Mouse (Mus musculus) adipocyte (in vitro differentiated cells): ENCODE measurements around the gene Zfp426.

Source experiments
- DNase-seq: peaks from one replicate; pipeline ENCODE4 v3.0.0-alpha.2; 2016; ENCODE audit warnings: low spot score

The Zfp426 gene

DNA sequence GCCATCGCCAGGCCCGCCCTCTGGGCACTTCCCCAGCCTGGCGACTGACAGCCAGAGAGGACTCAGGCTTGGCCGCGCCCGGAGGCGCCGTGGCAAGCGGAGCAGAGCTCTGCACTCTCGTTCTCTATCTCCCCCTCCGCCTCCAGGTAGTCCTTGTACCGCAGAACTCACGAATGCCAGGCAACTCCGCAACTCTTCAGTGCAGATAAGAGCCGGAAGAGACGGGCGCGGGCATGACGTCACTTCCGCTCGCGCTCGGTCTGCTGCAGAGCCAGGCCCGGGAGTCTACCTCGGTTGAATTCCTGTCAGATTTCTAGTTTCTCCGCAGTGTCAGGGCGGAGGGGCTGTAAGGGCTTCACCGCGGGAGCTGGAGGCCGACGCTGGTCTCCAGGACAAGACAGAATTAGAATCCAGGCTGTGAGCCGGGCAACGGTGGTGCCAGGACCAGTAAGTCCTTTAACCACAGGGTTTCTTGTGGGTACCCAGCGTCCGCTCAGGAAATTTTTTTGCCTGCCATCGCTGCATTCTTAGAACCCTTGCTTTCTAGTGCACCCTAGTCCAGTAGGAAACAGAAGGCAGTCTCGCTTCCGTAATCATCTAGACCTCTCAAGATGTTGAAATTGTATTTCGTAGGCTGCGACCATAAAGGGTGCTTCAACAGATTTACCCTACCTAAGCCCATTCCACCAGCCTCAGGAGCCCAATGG lies at the start of gene Zfp426:
TSS of gene Zfp426 (minus strand) at position 220 of the 707 bp plus-strand sequence.
- DNase-seq: peak; percentile 86

DNA sequence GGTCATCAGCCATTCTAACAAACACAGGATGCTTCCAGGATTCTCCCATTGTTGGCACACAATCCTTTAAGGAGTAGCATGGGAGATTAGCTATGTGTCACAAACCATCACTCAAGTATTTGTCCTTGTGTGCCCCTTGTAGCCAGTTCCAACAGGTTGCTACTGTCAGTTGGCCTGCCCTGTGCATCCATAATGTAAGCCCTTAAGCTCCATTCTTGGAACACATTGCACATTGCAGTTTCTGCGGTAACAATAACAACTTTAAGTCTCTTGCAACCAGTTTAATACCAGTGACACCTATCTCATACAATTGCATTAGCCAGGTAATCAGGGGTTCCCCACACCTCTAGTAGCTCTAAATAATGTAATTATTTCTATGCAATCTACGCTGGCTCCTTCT lies 44.1 kb upstream of the Zfp426 start:
- DNase-seq: no peak

DNA sequence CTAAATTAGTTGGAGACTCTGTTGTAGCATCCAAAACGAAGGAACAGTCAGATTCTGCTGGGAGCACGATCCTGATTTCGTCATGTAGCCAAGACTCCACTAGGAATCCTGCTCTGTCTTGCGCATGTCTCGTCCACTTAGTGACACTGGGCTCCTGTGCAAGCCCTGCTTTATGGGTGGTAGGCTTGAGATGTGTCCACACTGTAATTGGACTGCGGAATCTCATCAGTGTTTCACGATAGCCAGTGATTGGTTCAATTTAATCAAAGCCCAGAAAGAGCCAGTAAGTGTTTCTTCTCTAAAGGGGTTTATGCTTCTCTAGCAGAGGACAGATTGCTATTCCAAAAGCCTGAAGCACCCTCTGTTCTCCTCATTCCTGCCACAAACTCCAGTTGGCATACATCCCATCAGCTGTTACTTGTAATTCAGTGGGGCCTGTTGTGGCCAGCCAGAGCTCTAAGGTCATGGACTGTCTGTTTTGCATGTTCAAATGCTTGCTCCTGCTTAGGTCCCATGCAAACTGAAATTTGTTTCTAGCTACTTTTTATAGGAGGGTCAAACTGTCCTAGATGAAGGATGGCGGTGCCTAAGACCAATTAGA lies 41.9 kb upstream of the Zfp426 start:
- peak; percentile 78 for DNase-seq

DNA sequence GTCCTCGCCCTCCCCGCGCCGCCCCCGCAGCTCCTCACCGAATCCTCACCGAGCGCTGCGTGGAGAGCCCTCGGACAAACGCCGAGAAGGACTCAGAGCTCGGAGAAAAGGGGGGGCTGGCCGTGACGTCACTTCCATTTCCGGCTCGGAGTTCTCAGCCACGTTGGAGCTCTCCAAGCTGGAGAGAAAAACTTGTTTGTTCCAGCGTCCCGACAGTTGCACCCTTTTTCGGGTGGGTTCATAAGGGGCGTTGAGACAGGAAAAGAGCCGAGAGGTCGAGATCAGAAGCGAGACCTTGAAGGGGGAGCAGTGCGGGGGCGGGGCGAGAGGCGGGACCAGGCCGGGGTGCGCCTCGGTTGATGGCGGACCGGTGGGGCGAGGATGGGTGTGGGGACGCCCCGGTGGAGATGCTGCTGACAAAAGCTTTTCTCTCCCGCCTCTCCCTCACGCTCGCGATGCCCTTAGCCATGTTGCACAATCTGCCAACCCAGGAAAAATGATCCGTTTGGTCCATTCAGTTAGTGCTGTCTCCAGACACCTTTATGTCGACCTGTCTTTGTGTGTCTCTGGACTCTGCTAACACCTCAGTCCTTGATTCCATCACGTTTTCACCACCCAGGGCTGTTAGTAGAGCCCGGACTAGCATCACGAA lies 28.9 kb upstream of the Zfp426 start, which contains the start of gene Zfp266:
TSS of gene Zfp266 (minus strand) at position 112 of the 652 bp plus-strand sequence.
- DNase-seq: peak; percentile 89

DNA sequence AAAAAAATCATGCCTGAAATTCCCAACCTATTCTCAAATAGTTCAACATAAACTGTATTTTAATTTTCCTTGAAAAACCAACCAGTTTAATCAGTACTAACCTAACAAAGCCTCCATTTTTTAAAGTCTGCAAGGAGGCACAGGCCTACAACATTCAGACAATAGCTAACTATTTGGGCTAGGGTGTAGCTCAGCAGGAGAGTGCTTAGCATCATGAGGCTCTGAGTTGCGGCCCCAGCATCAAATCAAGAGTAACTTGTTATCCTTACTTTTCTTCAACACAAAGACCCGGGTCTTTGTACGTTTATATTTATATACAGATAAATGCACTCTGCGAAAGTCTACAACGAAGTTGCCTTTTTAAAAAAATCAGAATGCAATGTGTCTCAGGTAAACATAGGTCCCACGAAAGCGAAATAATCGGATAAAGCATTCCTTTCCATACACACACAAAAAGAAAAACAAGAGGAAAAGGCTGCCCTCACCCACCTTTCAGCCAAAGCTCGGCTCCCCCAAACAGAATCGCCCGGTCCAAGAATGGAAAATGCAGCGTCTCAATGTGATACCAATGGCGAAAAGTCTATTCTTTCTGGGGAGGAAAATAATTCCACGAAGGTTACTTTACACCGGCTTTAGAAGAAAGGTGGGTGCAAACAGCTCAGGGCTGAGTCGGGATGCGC lies 28.1 kb upstream of the Zfp426 start:
- peak; percentile 38 for DNase-seq

DNA sequence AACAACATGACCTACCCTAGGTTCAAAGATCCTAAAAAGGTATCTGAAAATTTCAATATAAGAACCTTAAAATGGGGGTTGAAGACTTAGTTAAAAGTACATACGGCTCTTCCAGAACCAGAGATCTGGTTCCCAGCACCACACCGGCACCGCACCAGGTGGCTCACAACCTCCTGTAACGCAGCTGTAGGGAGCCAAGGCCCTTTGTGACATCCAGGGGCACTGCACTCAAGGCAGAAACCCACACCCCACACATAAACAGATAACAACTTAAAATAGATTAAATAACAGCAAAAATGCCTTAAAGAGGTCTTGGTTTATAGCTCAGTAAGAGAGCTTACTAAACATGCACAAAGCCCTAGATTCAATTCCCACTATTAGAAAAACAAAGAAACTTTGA lies 27.4 kb upstream of the Zfp426 start:
- DNase-seq: no peak

DNA sequence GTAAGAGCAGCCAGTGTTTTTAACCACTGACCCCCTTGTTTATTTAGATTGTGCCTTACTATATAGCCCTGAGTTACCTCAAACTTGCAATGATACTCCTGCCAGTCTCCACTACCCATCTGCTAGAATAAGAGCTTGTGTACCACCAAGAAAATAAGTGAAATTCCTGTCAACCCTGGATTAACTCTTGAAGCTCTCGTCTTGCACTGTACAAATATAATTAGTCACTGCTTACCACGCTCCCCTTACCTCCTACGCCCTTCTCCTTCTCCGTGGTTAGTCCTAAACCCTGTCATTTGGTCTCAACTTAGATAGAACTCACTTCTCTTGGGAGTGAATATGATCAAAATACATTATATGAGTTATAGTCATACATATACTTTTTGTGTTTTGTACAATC lies 26.2 kb upstream of the Zfp426 start:
- DNase-seq: no peak

DNA sequence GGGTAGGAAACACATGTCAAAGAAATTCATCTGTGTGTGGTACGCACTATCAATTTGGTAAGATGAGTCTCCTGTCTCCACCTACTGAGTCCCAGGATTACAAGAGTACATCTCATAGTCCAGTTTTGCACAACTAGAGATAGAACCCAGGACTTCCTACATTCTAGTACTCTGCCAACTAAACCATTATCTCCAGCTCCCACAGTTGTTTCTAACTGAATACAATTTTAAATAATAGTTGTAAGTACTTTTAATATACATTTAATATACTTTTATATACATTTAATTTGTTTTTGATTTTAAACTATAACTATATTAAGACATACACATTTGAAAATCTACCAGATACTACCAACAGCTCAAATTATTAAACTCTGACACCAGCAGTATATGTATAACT lies 25.2 kb upstream of the Zfp426 start:
- DNase-seq: no peak

DNA sequence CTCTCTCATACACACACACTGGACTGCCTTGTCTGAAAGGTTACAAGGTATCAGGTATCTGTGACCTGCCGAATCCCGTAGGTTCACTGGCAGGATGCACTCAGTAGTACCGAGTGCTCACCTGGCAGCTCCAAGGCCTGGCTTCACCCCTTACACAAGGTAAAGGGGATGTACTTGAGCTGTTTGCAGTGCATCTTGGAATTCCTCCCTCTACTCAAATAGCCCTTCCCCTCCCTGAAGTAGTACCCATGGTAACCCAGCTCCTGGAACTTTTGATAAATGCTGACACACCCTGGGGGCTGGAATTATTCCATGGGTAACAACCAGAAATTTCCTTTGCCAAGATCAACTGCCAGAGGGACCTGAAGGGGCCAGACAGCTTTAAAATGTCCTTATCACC lies 21.5 kb upstream of the Zfp426 start:
- DNase-seq: no peak

DNA sequence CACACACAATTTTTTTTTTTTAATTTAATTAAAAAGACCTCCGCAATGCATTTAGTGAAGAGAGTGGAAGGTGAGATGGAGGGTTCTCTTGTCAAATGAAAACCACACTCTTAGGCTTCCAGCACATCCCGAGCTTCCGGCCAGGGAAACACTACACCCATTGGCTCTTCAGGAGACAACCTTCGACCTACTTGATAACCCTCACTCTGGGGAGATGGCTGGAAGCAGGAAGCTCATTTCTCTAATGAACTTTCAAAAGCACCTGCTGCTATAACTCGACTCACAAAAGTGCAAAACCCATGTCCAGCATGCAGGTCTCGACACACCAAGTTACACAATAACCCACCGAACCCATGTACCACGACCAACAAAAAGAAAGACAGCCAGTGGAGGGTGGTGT lies 20.2 kb upstream of the Zfp426 start:
- no peak for DNase-seq

DNA sequence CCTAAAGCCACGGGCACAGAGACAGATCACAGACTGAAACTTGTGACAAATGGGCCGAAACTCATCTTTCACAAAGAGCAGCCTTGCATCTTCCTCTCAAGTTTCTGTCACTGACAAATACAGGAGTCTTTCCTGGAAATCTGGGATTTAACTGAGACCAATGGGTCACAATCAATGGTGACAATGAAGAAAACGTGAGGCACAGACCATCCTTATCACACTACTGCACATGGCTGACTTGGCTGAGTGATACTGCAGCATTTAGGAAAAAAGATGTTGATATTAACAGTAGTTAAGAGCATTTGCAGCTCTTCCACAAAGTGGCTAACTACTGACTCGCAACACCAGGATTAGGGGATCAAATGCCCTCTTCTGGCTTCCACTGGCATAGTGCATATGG lies 19.1 kb upstream of the Zfp426 start:
- no peak for DNase-seq

DNA sequence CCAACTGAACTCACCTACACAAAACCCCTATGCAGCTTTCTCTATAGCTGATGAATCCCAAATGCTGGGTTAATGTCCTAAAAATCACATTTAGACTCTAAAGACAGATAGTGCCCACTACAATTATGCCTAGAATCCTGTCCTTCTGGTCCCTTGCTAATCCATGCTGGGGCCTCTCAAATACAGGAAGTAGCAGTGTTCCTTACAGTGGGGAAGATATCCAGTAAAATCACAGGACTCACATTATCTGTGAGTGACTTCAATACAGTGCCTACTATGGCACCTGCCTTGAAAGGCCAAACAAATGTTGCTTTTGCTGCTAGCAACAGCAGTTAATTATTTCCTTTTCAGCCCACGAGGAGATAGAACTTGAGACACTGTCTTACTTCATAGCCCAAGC lies 17.8 kb upstream of the Zfp426 start:
- no peak for DNase-seq

DNA sequence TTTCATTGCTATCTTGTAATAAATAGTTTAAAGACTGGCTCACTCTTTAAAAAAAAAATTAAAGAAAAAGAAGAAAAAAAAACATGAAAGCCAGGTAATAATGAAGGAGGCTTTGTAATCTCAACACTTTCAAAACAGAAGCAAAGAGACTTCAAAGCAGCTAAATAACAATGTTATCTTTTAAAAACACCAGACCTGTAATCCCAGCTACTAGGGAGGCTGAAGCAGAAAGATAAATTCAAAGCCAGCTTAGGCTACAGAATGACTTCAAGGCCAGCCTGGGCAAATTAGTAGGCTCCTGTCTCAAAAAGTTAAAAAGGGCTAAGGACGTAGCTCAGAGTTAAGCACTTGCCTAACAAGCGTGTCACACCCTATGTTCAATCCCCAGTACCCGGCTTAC lies 17.1 kb upstream of the Zfp426 start:
- no peak for DNase-seq

DNA sequence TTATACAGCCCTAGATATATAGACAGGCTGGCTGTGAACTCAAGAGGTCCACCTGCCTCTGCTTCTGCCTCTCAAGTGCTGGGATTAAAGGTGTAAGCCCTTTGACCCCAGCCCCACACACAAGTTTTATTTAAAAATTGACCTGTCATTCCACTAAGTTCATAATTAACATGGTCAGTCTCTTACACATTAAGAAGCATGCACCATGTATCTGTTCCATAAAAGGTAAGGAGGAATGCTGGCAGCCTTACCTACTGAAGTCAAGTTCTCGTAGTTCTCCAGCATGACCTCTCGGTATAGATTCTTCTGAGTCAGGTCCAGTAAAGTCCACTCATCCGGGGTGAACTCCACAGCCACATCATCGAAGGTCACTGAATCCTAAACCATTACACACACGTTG lies 12.3 kb upstream of the Zfp426 start:
- no peak for DNase-seq

DNA sequence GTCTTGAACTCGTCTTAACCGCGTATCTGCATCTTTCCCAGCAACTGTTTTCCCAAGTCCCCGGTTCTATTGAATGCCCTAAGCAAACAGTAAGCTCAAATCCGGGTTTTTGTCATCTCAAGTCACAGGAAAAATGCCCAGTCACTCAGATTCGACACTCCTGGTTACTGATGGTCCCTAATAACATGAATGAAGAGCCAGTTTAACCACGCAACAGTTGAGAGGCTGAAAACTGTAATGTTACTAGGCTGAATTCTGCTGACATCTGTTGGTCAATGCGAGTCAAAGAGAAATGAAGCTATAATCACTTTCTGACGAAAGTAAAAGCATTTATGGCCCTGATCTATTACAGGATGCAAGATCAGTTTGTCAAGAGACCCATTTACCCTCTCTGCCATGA lies 735 bp upstream of the Zfp426 start:
- DNase-seq: peak; percentile 61

DNA sequence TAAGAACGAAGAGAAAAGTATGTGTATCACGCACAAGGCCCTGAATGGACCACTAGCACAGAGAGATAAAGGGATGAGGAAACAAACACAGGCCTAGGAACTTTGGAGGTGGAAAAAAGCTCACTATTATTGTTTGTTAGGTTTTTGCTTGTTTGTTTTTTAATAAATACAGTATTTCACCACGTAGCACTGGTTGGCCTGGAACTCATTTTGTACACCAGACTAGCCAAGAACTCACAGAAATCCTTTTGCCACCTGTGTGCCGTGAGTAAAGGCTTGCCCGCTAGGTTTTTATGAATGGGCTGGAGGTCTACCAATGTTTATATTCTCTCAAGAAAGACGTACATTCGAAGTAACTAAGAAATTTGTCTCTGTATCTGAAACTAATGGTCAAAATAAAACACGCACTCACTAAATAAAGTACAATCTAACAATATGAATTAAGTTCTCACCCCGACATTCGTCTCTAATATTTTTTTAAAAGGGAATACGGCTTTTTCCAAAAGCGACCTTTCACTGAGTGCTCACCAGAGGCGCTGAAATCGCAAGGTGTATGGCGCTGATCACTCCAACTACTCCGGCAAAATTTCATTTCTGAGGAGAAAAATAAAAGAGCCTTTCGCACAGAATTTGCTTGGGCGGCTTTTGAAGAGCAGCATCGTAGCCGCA lies 554 bp downstream of the Zfp426 start:
- no peak for DNase-seq

DNA sequence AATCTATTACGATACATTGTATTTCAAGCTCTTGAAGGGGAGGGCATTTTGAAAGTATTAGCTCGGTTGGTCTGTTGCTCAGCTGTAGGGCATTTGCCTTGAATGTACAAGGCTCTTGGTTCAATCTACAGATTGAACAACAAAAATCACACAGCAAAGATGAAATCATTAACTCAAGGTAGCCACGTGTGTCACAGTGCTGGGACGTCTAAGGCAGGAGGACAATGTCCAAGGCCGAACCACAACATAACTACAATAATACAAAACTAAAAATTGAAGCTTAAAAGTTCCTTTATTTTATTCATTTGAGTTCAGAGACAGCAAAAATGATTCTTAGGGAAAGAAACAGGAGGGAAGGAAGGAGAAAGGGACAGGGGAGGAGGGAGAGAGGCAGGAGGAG lies 3.0 kb downstream of the Zfp426 start:
- no peak for DNase-seq

DNA sequence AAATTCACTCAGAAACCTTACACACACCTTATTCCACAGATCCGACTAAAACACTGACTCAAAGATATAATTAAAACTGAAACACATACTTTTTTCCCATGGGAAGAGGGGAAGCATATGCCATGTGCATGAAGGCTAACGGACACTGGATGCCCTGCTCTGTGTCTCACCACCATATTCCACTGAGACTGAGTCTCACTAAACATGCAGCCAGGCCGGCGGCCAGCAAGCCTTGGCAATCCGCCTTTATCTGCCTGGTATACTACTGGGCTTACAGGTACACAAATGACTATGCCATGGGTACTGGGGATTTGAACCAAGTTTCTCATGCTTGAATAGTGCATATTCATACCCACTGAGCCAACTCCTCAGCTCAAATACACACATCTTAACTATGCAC lies 13.2 kb downstream of the Zfp426 start:
- DNase-seq: no peak

DNA sequence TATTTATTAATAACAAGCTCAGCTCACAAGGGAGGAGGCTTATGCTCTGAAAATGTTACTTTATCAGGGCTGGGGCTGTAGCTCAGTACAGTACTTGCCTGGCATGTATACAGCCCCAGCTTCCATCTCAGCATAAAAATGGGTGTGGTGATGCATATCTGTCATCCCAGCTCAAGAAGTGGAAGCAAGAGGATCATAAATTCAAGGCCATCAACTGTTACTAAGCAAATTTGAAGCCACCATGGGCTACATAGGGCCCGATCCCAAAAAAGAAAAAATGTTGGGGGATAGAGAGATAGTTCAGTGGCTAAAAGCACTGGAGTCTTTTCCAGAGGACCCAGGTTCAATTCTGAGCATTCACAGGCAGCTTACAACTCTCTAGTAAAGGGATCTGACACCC lies 15.9 kb downstream of the Zfp426 start:
- DNase-seq: no peak

DNA sequence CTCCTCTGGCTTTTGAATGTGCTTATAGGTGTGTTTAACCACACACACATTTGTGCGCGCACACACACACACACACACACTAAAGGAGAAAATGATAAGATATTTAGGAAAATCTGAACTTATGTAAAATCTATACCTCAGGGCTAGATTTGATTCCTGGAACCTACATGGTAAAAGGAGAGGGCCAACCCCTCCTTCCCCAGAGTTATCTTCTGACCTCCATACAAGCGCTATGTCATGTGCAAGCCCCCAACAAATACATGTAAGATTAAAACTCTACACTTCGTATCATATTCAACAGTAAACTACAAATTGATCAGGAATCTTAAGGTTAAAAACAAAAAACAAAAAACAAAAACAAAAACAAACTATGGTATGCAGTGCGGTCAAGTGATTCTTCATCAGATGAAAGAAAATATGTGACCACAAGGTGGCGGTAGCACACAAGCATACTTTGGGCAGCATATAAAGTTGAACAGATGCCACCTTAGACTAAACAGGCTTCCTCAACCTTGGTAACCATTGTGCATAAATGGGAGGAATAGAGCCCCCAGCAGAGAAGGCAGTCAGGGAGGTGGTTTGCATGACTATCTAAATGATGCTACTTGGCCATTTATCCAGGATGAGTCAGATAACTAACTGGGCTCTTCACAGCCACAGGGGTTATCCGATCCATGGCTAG lies 25.6 kb downstream of the Zfp426 start:
- DNase-seq: peak; percentile 80

DNA sequence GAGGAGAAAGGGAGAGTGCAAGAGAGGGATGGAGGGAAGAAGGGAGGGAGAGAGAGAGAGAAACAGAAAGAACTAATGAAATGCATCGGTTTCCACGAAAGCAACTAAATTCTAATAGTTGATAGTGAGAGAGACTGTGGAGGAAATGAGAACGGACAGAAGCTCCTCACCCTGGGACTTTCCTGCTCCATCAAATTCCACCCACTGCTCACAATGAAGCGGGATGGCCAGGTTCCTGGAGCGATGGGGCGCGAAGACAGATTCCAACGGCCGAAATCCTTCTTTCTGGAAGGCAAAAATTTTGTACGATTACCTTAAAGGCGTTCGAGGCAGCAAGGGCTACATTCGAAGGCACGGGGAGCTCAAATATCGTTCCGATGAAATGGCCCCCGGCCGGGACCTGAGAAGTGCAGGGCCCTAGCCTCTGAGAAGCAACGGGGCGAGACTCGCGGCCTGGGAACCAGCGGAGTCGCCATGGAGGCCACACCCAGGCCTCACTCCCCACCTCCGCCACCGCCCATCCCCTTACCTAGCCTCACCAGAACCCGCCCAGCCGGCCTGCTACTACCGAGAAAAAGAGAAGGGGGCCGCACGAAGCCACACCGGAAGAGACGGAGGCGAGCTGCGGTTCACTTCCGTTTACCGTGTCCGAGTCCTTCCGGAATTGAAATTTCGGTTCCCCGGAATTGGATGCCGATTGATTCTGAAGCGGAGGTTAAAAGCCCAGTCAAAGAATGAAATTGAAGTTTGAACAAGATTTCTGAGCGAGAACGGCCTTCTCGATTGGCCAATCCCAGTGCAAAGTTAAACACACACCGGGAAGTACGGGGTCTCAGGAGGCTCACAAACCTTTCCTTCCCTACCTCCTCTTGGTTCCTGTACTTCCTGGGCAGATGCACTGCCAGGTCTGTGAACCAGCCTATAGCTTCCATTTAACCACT lies 32.9 kb downstream of the Zfp426 start, which contains the start of gene Zfp26:
TSS of gene Zfp26 (minus strand) at position 786 of the 941 bp plus-strand sequence.
- peak; percentile 81 for DNase-seq
